Mouse (Mus musculus) ES-E14 (cell line): ENCODE measurements around the gene Ccdc177. TPM values are rescaled to one million over a fixed set of nuclear protein-coding genes. Genes with fewer than 3 reads are reported as not detected.
A peak's percentile ranks its signal among the peaks of the same experiment; 100 is the strongest.

Experiments
- DNase-seq: peaks from one replicate; pipeline ENCODE4 v3.0.0-alpha.2; 2013; ENCODE audit warnings: low read depth, low spot score
- H3K27ac ChIP-seq: 2 replicates; pipeline ENCODE4 v1.5.1; 2012; ENCODE audit warnings: low read depth, mild to moderate bottlenecking, low read length, moderate library complexity, mixed read lengths; ENCODE audit not compliant: poor library complexity, insufficient read depth, severe bottlenecking
- H3K36me3 ChIP-seq: 2 replicates; pipeline ENCODE4 v1.6.1; 2012; ENCODE audit warnings: mild to moderate bottlenecking, low read length, moderate library complexity, mixed read lengths; ENCODE audit not compliant: control insufficient read depth, poor library complexity, insufficient read depth, severe bottlenecking
- H3K4me1 ChIP-seq, 2 experiments: fragments of 150-350 bp in 1 of 2; sonication (generic) in 1 of 2; 2 replicates each; pipeline ENCODE4 v1.6.1; 2012; ENCODE audit warnings: low read length in 2 of 2, mild to moderate bottlenecking in 1 of 2, mixed read lengths in 1 of 2; ENCODE audit not compliant: control insufficient read depth in 2 of 2, insufficient read depth in 2 of 2, poor library complexity in 1 of 2
- H3K4me3 ChIP-seq, 2 experiments: fragments of 150-350 bp in 1 of 2; sonication (generic) in 1 of 2; 2 replicates each; pipeline ENCODE4 v1.5.1; 2012; ENCODE audit warnings: low read length in 2 of 2, low read depth in 1 of 2, mild to moderate bottlenecking in 1 of 2, mixed read lengths in 1 of 2; ENCODE audit not compliant: insufficient read depth in 1 of 2, poor library complexity in 1 of 2, severe bottlenecking in 1 of 2
- H3K9ac ChIP-seq: 2 replicates; pipeline ENCODE4 v1.6.1; 2012; ENCODE audit warnings: low read depth, mild to moderate bottlenecking, low read length, mixed read lengths; ENCODE audit not compliant: poor library complexity, insufficient read depth, severe bottlenecking
- H3K9me3 ChIP-seq: fragments of 150-350 bp; sonication (generic); 2 replicates; pipeline ENCODE4 v1.6.1; 2012; ENCODE audit warnings: low read depth, mild to moderate bottlenecking, low read length; ENCODE audit not compliant: control insufficient read depth, insufficient read depth
- CHD2 ChIP-seq: IDR thresholded peaks from 2 replicates; pipeline ENCODE4 v1.6.1; 2014; ENCODE audit warnings: mild to moderate bottlenecking, low read depth, low read length, inconsistent platforms
- HCFC1 ChIP-seq: IDR thresholded peaks from 2 replicates; pipeline ENCODE4 v1.6.1; 2012; ENCODE audit warnings: low read length, inconsistent platforms, borderline replicate concordance; ENCODE audit not compliant: insufficient read depth
- MAFK ChIP-seq: IDR thresholded peaks from 2 replicates; pipeline ENCODE4 v1.6.1; 2014; ENCODE audit warnings: mild to moderate bottlenecking, low read depth, low read length, inconsistent platforms; ENCODE audit not compliant: insufficient read depth
- ZC3H11A ChIP-seq: IDR thresholded peaks from 2 replicates; pipeline ENCODE4 v1.6.1; 2012; ENCODE audit warnings: low read depth, mild to moderate bottlenecking, inconsistent platforms, low read length, borderline replicate concordance
- ZNF384 ChIP-seq: IDR thresholded peaks from 2 replicates; pipeline ENCODE4 v1.6.1; 2012; ENCODE audit warnings: low read depth, low read length, inconsistent platforms
- in situ Hi-C, 2 experiments: fragments of 600-800 bp; cut with MboI; formaldehyde crosslinking; loops; one replicate each; pipeline ENCODE4 v1.15.1; 2025; ENCODE audit warnings: low sequenced_read_pairs in 2 of 2, inconsistent platforms in 1 of 2; ENCODE audit not compliant: unreplicated experiment in 2 of 2
- total RNA-seq: library from RNA; depleted of rRNA; stranded (reverse); fragments of 300-350 nt; gene quantifications from 2 replicates; pipeline ENCODE4 v1.2.3, GENCODE M21; 2012; rRNA removed

The Ccdc177 gene
- 0.40 and 0.63 TPM in 2 replicates for total RNA-seq

DNA sequence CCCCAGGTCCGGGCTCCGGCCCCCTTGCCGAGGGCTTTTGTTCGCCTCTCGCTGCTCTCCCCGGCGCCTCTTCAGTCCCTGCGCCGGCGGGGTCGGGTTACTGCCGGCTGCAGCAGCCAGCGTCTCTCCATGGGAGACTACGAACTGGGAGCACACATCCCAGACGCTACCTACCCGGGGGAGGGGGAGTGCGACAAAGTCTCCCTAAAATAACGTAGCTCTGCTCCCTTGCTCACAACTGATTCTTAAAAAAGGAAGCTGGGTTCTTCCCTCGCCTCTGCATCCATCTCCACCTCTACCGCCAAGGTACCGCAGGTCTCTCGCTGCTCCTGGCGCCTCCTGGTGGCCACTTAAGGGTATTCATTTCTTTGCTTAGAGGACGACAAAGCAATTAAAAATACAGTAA is at the start of gene Ccdc177:
Ccdc177 (minus strand) TSS at position 292 of the 406 bp plus-strand sequence.
- H3K9me3 ChIP-seq = no peaks in the 10 kb centered on the region
- H3K4me3 ChIP-seq = peak within 1 kb of the TSS; percentile 64 to 75
- DNase-seq = no peak
- H3K27ac ChIP-seq = no peak within 1 kb of the TSS
- TF ChIP-seq HCFC1 (no peak), ZC3H11A (peak; percentile 25; the same call in 1 of the 2 replicates), ZNF384 (no peak), MAFK (no peak)
- H3K9ac ChIP-seq = 0 out of 2 replicates have a peak within 1 kb of the TSS, but pooled peaks have one; percentile 6
- H3K36me3 ChIP-seq = no peaks in the 10 kb centered on the region
- H3K4me1 ChIP-seq = peaks cover 2% of the 10 kb centered on the region in 2 experiments; a peak in 2 of 4 replicates
- in situ Hi-C loops = loop anchor here (10.0 kb wide), 2 partner anchors 124 to 134 kb away; no protein-coding TSS in a partner anchor

DNA sequence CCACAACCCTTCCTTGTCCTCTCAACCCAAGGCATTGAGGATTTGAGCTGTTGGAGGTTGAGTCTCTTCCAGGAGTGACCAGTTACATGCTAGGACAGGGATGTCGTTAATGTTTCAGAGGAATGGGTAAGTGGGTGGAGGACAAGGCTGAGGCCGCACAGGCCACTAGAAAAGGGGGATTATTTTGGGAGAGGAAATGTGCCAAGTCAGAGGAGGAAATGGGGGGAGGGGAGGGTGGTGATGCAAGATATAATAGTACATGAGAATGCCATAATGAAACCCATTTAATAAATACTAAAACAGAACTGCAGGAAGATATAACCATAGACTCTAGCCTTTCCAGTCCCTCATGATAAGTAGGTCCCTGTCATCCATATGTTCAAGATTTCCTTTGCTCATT is 49.5 kb upstream of the Ccdc177 start:
- no peaks in the 10 kb centered on the region for H3K9me3 ChIP-seq
- TF ChIP-seq ZNF384 = no peak
- H3K36me3 ChIP-seq = no peaks in the 10 kb centered on the region
- no peak for DNase-seq
- peaks cover 11 to 13% of the 10 kb centered on the region in 2 experiments for H3K4me1 ChIP-seq
- in situ Hi-C loops = no loop called here
- H3K9ac ChIP-seq = no peak overlapping the region
- no peak overlapping the region for H3K27ac ChIP-seq
- no peak overlapping the region for H3K4me3 ChIP-seq

DNA sequence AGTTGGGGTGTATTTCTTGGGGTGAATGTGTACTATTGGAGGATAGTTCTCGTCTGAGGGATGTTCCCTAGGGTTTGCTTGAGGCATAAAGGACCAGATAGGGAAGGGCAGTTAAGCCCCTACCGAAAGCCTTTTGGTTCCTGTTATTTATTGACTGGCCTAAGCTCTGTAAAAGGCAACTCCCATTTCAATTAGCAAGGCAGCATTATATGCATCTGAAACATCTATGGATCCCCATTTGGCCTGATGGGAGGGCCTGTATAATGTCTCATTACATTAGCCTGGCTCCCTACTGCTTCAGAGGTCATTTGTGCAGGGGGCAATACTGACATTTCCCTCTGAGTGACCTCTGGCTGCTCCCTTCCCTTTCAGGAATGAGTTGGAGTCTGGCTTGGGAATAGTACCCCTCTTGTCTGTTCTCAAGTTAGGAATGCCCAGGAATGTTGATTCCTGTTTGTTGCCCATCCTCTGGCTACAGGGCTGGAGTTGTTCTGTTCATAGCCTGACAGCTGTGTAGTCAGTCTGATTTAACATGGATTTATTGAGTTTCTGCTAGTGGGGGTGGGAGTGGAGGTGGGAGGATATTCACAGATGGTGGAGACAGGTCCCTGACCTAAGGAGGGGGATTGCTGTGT is 47.1 kb upstream of the Ccdc177 start:
- in situ Hi-C loops = no loop called here
- H3K9ac ChIP-seq = no peak overlapping the region
- no peaks in the 10 kb centered on the region for H3K9me3 ChIP-seq
- H3K36me3 ChIP-seq = no peaks in the 10 kb centered on the region
- peaks cover 10 to 11% of the 10 kb centered on the region in 2 experiments for H3K4me1 ChIP-seq
- H3K27ac ChIP-seq = no peak overlapping the region
- H3K4me3 ChIP-seq = no peak overlapping the region
- no peak for TF ChIP-seq ZC3H11A
- TF ChIP-seq MAFK = no peak
- no peak for TF ChIP-seq ZNF384
- no peak for TF ChIP-seq CHD2
- no peak for TF ChIP-seq HCFC1
- DNase-seq = no peak

DNA sequence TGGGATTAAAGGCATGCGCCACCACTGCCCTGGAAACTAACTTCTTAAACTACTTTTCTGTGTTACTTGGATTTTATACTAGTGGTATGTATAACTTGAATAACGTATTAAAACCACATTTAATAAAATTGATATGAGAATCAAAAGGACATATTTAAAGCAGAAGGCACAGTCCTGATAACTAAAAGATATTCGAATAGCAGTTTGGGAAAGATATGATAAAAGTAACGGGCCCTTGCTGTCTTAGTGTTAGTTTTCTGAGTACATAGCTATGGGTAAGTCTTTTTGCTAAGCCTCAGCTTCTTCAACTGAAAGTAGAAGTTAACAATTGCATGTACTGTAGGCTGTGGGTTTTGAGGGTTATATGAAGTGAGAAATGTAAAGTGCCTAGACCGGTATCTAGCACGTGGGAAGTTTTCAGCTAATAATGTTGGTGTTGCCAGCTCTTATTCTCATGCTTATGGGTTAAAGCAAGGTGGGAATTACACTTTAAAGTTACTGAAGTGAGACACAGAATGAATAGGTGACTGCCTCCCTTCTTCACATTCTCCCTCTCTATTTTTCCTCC is 44.5 kb upstream of the Ccdc177 start:
- DNase-seq = no peak
- no peaks in the 10 kb centered on the region for H3K9me3 ChIP-seq
- in situ Hi-C loops = no loop called here
- no peak overlapping the region for H3K4me3 ChIP-seq
- H3K36me3 ChIP-seq = no peaks in the 10 kb centered on the region
- no peak overlapping the region for H3K9ac ChIP-seq
- peaks cover 6 to 8% of the 10 kb centered on the region in 2 experiments for H3K4me1 ChIP-seq
- H3K27ac ChIP-seq = no peak overlapping the region
- TF ChIP-seq CHD2 (no peak), HCFC1 (no peak), ZNF384 (no peak), MAFK (no peak)

DNA sequence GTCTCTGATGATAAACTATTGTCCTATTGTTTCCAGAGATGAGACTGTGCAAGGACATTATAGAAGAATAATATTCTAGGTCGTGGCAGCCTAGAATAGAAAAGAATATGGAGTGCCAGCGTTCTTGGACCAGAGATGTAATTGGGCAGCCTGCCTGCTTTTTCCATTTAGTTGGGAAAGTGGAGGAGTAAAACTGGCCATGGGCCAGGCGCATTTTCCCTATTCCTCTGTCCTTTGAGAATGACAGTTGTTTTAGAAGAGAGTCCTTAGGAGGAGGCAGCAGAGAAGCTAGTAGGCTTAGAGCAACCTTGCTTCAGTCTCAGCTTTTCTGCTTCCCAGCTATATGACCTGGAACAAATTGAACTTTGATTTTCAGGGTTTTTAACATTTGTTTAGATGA is 43.4 kb upstream of the Ccdc177 start:
- DNase-seq = no peak
- Histone ChIP-seq H3K27ac (no peak overlapping the region), H3K9ac (no peak overlapping the region), H3K4me1 (peaks cover 4 to 7% of the 10 kb centered on the region in 2 experiments; a peak in 2 of 4 replicates), H3K36me3 (no peaks in the 10 kb centered on the region), H3K4me3 (no peak overlapping the region), H3K9me3 (no peaks in the 10 kb centered on the region)
- TF ChIP-seq HCFC1 (no peak), MAFK (no peak), CHD2 (no peak), ZC3H11A (no peak), ZNF384 (no peak)
- in situ Hi-C loops = no loop called here
